Mouse (Mus musculus) G1E-ER4 (cell line): ENCODE results near the gene Rab31. TPM values are rescaled to one million over a fixed set of nuclear protein-coding genes. Genes with fewer than 3 reads are reported as not detected.
A peak's percentile ranks its signal among the peaks of the same experiment; 100 is the strongest.

ENCODE experiments used
- GATA1 ChIP-seq: IDR thresholded peaks from one replicate; pipeline ENCODE4 v1.8.0; 2012; ENCODE audit warnings: low read length, inconsistent platforms
- polyA plus RNA-seq: library from polyadenylated mRNA; stranded (reverse); fragments of >175 nt; gene quantifications from 2 replicates; pipeline ENCODE4 v1.2.3, GENCODE M21; 2012

The Rab31 gene
- polyA plus RNA-seq, 1 experiment: 0.01 TPM

GRCm38 (mm10) chr17:65613142-65613462 lies 159.4 kb downstream of the Rab31 start:
- TF ChIP-seq GATA1: no peak

- TF ChIP-seq GATA1: no peak
Measured at GRCm38 (mm10) chr17:65612391-65613141, 160.0 kb downstream of the Rab31 start.

GRCm38 (mm10) chr17:65611721-65612120 lies 160.8 kb downstream of the Rab31 start:
- no peak for TF ChIP-seq GATA1

- TF ChIP-seq GATA1: peak; percentile 77
Measured at GRCm38 (mm10) chr17:65608743-65609142, 163.8 kb downstream of the Rab31 start.

GRCm38 (mm10) chr17:65608312-65608687 lies 164.3 kb downstream of the Rab31 start:
- no peak for TF ChIP-seq GATA1

- TF ChIP-seq GATA1: no peak
Measured at GRCm38 (mm10) chr17:65607574-65608311, 164.8 kb downstream of the Rab31 start.

GRCm38 (mm10) chr17:65606014-65606413 lies 166.5 kb downstream of the Rab31 start:
- TF ChIP-seq GATA1: peak; percentile 42

- no peak for TF ChIP-seq GATA1
Measured at GRCm38 (mm10) chr17:65604892-65605291, 167.7 kb downstream of the Rab31 start.

GRCm38 (mm10) chr17:65604315-65604714 lies 168.2 kb downstream of the Rab31 start:
- TF ChIP-seq GATA1: no peak

Other genes starting within 250 kb of the Rab31 start
- gene Tmem232, start 232.0 kb downstream of the Rab31 start, polyA plus RNA-seq: not detected in 2 replicates
- 126 and 174 TPM in 2 replicates for gene Vapa, start 159.2 kb downstream of the Rab31 start, polyA plus RNA-seq
- not detected in 2 replicates for gene Txndc2, start 130.6 kb downstream of the Rab31 start, polyA plus RNA-seq
- gene Ppp4r1, start 9.8 kb upstream of the Rab31 start, polyA plus RNA-seq: 13.7 and 24.3 TPM in 2 replicates
- gene Ralbp1, start 113.0 kb upstream of the Rab31 start, polyA plus RNA-seq: 75.0 and 113 TPM in 2 replicates
- gene Twsg1, start 178.5 kb upstream of the Rab31 start, polyA plus RNA-seq: 28.4 and 51.7 TPM in 2 replicates